17 mouse cellular contexts compared by ENCODE assay signal in the genomic region with DNA sequence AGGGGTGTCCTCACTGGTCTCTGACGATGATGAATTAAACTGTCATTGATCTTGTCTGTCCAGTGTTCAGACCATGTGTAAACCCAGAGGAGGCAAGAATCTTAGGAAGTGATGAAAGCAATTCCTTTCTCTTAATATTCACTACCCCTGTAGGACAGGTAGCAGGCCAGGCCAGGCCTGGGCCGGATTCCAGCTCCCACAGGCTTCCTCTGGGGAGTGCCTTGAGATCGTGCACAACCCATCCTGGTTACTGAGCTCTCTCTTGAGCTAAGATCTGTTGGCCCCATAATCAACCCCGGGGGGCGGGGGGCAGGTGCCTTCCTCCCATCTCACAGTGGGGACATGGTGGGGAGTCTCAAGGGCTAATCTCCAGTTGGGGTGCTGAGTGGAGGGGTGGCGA.
DNase-seq lines count a peak whose midpoint lies in the region; ATAC-seq lines count a peak whose summit lies in the region.
"Had no signal": no experiment of that assay in that cellular context is flagged by ENCODE, and none has a peak within 500 bp of the region (broad histone marks: within the 10 kb centered on the region; RNA-seq: fewer than 3 reads in every experiment).

No protein-coding gene starts in this region.

- no peak for ATAC-seq in cerebellum, adult (ENCODE audit: insufficient number of reproducible peaks, low FRiP score, low TSS enrichment)
- ATAC-seq: activated CD4-positive, CD25-positive, alpha-beta regulatory T cell, adult 4 months; CD4-positive, CD25-positive, alpha-beta regulatory T cell, adult 4 months; forebrain, embryonic 13.5 days; forebrain, embryonic 15.5 days; forebrain, postnatal 0 days; Patski had no signal

- DNase-seq in cerebellum, adult 11-12 months = peak; percentile 30
- DNase-seq in cerebellum, postnatal 10 days = peak; percentile 42 to 43
- no peak for DNase-seq in cerebellum, postnatal 4 days (ENCODE audit: low spot score in 2 of 2)
- peak; percentile 55 to 68 for DNase-seq in cerebellum, postnatal 25 days
- DNase-seq in cerebellum, adult 11 months = no peak
- DNase-seq: adrenal gland, adult 8-10 months; adrenal gland, postnatal 14 days; adrenal gland, postnatal 36 days; B cell, adult 2 months; cerebellum, adult 8-10 months; forebrain, postnatal 0 days had no signal

Comparison
In these comparisons a context has a peak if more than half of its experiments do, and no peak if none do; other contexts are left out.
1. DNase-seq: peak in cerebellum, adult 11-12 months (single experiment), cerebellum, postnatal 10 days (2 of 2) and cerebellum, postnatal 25 days (2 of 2); none in cerebellum, postnatal 4 days (0 of 2) and cerebellum, adult 11 months (single experiment).